Mouse (Mus musculus): Measurements from ENCODE around the gene Mdk.
A peak's percentile ranks its signal among the peaks of the same experiment; 100 is the strongest.

Gene Mdk

GRCm38 (mm10) chr2:91933471-91933870 lies 1.4 kb upstream of the Mdk start:
- DNase-seq (ENCODE audit: extremely low read depth, low read depth) = no peak

GRCm38 (mm10) chr2:91932737-91933350 lies 747 bp upstream of the Mdk start:
- DNase-seq (ENCODE audit: extremely low read depth, low read depth) = no peak

- no peak for DNase-seq (ENCODE audit: extremely low read depth, low read depth)
Observed at GRCm38 (mm10) chr2:91931328-91932159, 553 bp downstream of the Mdk start.

- no peak for DNase-seq (ENCODE audit: extremely low read depth, low read depth)
Observed at GRCm38 (mm10) chr2:91930761-91931291, 1.3 kb downstream of the Mdk start.

- no peak for DNase-seq (ENCODE audit: extremely low read depth, low read depth)
Observed at GRCm38 (mm10) chr2:91929936-91930335, 2.2 kb downstream of the Mdk start.

GRCm38 (mm10) chr2:91929455-91929854 lies 2.6 kb downstream of the Mdk start:
- DNase-seq (ENCODE audit: extremely low read depth, low read depth) = no peak

GRCm38 (mm10) chr2:91928534-91929350 lies 3.4 kb downstream of the Mdk start:
- DNase-seq (ENCODE audit: extremely low read depth, low read depth) = no peak

- DNase-seq (ENCODE audit: extremely low read depth, low read depth) = peak; percentile 44
Observed at GRCm38 (mm10) chr2:91927826-91928533, 4.1 kb downstream of the Mdk start.

GRCm38 (mm10) chr2:91926949-91927348 lies 5.1 kb downstream of the Mdk start, which contains the start of gene Chrm4:
TSS of gene Chrm4 (plus strand) at chr2:91927249.
- no peak for DNase-seq (ENCODE audit: extremely low read depth, low read depth)

GRCm38 (mm10) chr2:91925442-91925841 lies 6.7 kb downstream of the Mdk start:
- DNase-seq (ENCODE audit: extremely low read depth, low read depth) = no peak

GRCm38 (mm10) chr2:91924726-91925125 lies 7.4 kb downstream of the Mdk start:
- no peak for DNase-seq (ENCODE audit: extremely low read depth, low read depth)

- peak; percentile 63 for DNase-seq (ENCODE audit: extremely low read depth, low read depth)
Observed at GRCm38 (mm10) chr2:91923415-91924337, 8.4 kb downstream of the Mdk start.

GRCm38 (mm10) chr2:91922586-91923414 lies 9.3 kb downstream of the Mdk start:
- peak; percentile 63 for DNase-seq (ENCODE audit: extremely low read depth, low read depth)

- peak; percentile 33 for DNase-seq (ENCODE audit: extremely low read depth, low read depth)
Observed at GRCm38 (mm10) chr2:91921790-91922570, 10.1 kb downstream of the Mdk start.

GRCm38 (mm10) chr2:91921181-91921789 lies 10.8 kb downstream of the Mdk start:
- no peak for DNase-seq (ENCODE audit: extremely low read depth, low read depth)

GRCm38 (mm10) chr2:91920130-91920529 lies 12.0 kb downstream of the Mdk start:
- DNase-seq (ENCODE audit: extremely low read depth, low read depth) = no peak

GRCm38 (mm10) chr2:91917096-91917495 lies 15.0 kb downstream of the Mdk start:
- DNase-seq (ENCODE audit: extremely low read depth, low read depth) = no peak
